Mouse (Mus musculus) retina, embryonic 14.5 days (tissue): ENCODE measurements around the gene Rnf152.

Experiments used
- DNase-seq: peaks from one replicate; pipeline ENCODE4 v3.0.0-alpha.2; 2015; ENCODE audit warnings: low spot score

The Rnf152 gene

DNA sequence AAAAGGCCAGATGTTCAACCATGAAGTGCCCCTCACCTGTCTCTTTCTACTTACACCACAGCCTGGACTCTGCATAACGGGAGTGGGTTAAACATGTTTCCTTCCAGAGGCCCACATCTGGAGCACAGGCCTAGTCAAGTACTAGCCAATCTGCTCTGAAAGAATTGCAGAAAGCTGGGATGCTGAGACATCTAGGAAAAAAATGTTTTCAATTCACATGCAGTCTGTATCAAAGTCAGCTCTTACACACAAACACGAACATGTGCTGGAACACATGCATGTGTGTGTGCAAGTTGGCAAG lies 44.0 kb downstream of the Rnf152 start:
- no peak for DNase-seq

DNA sequence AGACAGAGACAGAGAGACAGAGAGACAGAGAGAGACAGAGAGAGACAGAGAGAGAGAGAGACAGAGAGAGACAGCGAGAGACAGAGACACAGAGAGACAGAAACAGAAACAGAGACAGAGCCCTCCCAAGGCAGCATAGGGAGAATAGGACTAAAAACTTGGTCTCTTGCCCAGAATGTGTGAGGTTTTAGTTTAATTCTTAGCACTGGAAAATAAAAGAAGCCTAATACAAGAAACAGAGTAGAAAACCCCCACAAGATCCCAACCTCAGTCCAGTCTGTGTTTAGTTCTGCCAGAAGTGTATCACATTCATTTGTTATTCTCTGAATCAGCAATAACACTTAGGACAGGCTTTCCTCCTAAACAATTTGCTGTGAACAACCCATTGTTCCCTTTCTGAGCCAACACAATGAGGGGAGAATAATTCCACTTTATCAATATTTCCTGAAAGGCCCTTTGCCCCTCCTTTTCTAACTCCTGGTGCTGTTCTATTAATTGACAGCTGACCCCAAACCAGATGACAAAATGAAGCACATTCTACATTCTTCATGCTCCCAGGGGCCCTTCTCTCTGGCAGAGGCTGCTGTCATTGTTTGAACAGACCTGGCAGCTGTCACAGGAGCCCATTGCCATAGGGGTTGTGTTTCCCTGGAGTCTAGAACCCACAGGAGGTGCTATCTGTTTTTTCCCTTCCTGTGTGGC lies 44.5 kb downstream of the Rnf152 start:
- DNase-seq = peak; percentile 23

DNA sequence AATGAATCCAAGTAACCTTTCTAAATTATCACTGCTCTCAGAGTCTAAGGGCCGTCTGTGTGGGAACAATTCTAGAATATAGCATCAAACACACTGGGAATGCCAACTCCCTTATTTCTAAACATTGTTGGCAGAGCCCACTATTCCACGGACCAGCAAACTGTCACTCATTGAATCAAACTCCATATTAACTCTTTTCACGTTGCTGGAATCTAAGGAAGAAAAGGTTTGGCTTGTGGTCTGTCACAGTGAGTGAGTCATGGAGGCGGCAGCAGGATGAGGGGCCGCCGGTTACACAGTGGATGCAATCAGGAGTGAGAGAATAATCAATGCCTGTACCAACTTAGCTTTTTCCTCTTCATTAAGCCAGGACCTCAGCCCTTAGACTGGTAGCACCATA lies 54.3 kb downstream of the Rnf152 start:
- DNase-seq = no peak

DNA sequence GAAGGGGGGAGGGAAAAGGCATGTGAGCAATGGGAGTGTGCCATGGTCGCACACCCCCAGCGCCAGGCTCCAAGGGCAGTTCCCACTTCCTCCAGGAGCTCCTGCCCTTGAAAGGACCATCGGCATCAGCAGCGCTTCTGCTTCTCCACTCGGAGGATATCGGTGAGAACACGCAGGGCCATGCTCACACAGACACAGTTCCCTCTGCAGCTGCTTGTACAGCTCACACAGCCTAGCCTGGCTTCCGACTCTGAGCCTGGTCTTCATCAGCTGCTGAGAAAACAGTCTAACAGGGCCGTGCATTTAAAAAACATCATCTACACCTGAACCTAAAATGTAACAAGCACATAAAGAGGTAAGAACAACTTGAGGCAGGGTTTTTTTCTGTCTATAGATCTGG lies 54.7 kb downstream of the Rnf152 start:
- DNase-seq = no peak

DNA sequence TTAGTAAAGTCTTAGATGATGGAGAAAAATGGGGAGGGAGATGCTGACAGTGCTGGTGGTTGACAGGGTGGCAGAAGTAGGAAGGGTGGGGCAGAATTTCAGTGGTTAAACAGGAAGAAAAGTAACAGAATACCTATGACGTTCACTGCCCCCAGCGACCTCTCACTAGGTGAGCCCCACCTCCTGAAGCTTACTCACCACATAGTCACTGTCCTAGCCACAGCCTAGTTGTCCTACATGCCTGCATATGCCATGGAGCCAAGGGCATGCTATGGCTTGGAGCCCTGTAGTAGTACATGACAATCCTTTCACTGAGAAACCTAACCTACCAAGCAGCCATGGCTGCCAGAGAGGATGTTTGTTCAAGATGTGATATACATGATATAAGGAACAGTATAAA lies 64.7 kb downstream of the Rnf152 start:
- no peak for DNase-seq

DNA sequence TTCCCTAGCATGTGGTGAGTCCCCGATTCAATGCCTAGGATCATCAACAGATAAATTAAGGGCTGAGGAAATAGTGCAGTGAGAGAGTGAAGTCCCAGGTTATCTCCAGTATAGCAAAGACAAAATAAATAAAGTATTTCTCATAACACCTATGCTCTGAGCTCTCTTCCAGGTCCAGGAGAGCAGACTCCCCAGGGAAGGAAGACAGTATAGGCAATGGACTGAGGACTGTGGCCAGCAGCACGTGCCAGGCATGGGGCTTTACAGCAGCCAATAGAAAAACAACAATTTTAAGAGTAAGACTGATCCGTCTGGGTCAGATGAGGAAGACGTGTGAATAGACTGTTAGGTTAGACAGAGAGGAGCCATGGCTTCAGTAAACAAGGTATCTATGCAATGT lies 69.0 kb downstream of the Rnf152 start:
- DNase-seq = no peak

DNA sequence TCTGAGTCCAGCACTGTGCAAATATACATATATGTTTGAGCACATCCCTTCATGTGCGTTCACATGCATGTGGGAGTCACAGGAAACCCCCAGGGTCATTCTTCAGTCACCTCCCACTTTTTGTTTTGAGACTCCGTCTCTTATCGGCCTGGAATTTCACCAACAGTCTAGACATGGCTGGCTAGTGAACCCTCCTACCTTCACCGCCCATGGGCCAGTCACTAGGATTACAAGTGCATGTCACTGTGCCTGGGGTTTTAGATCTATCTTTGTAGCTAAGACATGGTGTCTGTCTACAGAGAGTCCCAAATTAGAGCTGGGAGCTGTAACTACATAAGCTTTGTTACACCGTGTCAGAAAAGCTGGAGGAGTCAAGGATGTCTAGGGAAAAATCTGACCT lies 69.6 kb downstream of the Rnf152 start:
- no peak for DNase-seq

DNA sequence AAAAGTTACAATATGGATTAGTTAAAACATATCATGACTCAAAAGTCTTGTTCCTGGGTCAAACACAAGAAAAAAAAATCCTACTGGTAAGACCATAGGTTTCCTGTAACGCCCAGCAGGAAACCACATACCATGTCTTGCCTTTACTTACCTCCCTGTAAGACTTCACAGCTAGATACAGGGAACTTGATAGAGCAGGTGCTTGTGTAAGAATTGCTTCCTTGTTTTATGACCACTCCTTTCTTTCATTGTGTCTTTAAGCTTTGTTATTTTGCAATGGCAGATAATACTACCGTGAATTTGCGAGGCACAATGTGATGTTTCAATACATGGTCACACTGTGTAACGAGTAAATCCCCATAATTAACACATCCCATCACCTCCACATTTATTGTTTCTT lies 71.5 kb downstream of the Rnf152 start:
- no peak for DNase-seq

DNA sequence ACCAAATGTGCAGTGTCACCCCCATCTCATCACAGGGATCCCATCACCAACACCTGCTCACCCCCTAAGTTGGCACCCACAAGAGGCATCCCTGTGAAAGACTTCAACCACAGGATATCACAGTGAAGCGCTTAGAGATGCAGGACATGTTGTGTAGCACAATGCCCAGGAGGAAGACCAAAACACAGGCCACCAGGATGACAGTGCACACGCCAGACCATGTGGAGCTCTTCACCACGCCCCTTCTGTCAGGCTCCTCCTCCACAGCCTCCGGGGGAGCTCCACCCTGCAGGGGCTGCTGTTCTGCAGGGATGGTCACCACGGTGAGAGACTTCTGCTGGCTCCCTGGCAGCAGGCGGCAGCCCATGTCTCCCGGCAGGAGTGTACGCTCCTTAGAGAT lies 72.4 kb downstream of the Rnf152 start:
- no peak for DNase-seq

DNA sequence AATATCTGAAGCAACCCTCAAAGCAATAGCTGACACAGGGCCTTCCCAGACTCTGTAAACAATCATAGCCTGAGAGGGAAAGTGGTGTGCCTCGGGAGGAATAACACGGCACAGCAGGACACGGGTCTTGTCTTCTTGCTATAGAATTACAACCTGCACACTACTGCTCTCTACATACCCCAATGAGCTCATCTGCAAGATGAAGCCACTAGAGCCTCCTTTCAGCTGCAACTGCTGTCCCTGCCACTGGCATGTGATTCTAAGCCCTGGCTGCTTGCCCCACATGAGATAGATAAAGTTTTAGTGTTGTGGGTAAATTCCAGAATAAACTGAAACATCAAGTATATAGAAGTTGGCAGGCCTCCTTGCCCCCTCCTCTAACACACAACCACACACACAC lies 75.2 kb downstream of the Rnf152 start:
- no peak for DNase-seq

DNA sequence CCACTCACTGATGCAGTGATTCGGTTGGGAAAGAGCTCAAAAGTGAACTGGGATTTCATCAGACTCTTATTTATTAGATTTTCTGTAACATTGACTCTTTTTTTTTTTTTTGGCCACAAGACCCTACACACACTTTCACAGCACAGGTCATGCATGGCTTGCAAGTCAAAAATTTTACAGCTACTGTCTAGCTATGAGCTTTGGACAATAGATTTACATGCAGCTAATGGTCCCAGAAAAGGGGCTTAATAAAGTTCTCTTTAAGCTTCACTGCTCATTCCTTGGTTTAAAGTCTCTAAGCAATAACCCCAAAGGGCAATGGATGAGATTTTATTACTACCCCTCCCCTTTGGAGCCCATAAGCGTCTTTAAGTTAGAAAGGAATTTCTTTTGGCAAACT lies 76.3 kb downstream of the Rnf152 start:
- no peak for DNase-seq

DNA sequence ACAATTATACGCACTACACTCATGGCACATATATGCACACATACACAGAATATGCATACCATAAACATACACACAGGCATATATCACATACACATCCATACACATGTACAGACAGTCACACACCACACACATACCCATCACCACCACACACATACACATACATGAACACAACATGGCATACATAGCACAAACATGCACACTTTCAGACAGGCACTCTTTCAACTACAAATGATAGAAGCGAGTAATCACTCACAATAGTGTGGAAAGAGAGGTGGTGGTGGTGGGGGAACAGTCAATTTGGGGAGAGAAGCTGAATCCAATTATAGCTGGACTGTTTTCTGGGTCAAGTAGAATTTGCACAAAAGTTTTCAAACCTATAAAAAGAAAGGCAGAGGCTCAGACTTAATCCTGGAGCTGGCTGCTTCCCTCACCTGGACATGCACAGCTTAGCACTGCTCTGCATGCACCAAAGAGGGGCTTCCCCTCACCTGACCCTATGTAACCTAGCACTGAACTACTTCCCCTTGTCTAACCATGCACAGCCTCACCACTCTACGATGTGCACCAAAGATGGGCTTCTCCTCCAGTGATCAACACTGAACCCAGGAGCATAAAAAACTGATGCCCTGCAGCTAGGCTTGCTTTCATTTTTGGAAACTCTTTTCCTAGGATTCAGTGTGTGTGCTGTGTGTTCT lies 81.9 kb downstream of the Rnf152 start:
- no peak for DNase-seq

DNA sequence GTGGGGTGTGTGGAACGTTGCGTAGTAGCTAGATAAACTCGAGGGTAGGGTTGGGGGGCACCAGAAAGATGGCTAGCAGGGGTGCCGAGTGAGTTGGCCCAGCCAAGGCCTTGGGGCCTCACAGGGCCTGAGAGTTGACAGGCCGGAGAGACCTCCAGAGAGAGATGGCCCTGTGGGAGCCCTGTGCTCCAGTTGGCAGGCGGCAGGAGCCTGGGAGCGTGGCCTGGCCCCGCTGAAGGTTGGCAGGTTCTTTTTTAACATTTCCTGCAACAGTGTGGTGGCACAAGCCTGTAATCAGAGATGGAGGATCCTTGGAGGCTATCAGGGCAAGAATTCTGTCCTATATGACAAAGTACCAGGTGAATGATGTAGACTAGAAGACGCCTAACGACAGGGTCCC lies 85.4 kb downstream of the Rnf152 start:
- DNase-seq = no peak

DNA sequence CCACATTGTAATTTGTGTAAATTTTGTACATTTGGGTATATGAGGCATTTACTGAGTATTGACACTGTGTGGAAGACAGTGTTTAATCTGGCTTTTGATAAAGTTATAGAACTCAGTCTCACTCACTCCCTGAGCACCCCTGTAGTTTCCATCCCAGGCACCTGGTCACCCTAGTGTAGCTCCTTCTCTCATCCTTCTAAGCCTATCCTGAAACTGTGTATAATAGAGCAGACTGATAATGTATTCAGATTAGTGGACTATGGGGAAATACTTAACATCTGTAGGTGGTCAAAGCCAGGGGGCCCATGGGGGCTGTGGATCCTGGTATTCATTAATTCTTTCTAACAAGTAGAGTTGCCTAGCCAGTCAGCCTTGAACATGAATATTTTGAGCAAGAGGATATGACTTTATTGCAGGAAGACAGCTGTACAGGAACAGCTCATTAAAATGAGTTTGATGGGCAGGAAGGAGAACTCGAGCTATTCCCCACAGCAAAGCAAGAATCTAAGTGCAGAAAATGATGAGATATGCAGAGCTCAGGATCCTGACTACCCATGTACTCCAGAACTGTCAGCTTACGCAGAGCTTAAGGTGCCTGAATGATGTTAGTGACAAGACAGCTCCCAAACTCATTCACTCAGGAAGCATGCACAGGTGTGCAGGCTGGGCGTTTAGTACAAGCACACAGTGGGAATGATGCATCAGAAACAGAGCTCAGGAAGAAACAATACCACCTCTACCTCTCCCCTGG lies 93.1 kb downstream of the Rnf152 start:
- DNase-seq = no peak

DNA sequence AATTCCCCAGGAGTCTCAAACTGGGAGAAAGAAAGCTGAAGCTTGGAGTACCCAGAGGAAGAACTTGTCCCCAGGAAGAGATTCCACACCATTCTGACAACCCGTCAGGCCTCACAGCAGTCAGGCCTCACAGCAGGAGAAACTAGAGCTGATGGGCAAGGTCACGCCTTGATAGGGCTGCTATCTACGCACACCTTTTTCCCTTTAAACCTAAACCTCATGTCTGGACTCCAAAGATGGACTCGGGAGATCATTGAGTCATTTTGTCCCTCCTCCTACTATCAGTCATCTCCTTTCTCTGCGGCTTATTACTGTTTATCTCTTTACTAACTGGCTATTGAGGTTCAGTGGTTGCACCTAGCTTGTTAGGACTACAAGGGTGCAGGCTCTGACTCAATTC lies 96.3 kb downstream of the Rnf152 start:
- no peak for DNase-seq

DNA sequence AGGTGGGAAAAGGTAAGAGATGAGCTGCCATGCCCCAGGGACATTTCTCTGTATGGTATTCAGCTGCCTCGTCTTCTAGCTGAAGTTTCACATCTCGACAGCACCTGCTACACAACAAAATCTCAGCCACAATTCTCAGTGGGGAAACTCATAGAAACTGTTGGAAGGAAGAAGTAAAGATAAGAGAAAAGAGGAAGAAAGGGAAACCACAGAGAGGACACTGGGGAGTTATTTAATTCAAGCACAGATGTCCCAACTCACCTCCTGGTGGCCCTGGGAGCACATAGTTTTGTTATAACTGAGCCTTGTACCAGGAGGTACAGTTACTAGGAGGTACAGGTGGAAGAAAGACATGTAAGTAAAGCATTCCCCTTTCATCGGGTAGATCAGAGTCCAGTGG lies 99.3 kb downstream of the Rnf152 start:
- DNase-seq = no peak

DNA sequence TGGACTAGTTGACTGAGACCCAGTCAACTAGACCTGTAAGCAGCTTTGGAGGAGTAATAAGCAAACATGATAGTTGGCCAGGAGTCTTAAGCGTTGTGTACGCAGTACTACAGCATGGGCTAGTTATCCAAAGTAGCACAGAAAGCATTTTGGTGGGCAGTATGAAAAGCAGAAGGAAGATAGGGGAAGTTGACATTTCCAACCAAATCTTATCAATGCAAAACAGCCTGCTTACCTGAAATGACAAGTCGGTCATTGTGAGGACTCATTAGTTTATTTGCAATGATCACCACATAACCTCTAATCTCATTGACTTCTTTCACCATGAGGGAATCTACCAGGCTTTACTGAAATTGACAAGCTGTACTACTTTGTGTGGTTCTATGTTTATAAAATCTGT lies 107.3 kb downstream of the Rnf152 start:
- no peak for DNase-seq

DNA sequence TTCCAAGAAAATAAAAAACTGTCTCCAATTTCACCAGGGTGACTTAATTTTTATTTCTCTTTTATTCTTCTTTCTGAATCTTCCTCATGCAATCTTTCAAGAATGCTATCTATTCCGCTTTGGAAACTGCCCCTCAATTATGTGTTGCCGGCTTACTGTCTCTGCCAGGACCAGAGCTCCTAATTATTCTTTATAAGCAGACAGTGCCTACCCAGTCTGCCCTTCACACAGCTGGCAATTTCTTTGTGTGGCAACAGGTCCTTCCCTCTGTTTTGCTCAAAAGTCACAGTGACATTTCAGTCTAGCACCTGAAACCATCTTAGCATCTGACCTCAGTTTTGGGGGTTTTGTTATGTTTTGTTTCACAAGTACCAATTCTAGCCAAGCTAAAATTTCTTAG lies 109.9 kb downstream of the Rnf152 start:
- no peak for DNase-seq

DNA sequence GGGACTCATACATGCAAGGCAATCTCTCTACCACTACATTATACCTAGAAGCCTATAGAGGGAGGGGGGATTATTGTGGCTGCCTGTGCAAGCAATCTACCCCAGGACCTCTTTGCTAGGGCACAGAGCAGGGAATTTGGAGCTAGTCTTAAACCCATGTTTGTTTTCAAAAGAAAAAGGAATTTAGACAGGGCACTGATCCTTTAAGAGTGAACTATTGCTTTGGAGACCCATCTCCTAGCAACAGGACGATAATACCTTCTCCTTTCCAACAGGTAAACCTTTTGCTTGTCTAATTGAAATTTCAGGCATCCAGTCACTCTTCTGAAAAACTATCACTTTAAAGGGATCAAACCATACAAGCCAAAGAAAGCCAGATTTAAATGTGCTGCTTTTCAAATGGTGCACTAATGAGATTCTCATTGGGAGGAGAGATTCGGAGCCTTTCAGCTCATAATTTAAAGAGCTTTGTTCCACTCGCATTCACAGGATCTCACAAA lies 110.4 kb downstream of the Rnf152 start:
- DNase-seq = no peak

DNA sequence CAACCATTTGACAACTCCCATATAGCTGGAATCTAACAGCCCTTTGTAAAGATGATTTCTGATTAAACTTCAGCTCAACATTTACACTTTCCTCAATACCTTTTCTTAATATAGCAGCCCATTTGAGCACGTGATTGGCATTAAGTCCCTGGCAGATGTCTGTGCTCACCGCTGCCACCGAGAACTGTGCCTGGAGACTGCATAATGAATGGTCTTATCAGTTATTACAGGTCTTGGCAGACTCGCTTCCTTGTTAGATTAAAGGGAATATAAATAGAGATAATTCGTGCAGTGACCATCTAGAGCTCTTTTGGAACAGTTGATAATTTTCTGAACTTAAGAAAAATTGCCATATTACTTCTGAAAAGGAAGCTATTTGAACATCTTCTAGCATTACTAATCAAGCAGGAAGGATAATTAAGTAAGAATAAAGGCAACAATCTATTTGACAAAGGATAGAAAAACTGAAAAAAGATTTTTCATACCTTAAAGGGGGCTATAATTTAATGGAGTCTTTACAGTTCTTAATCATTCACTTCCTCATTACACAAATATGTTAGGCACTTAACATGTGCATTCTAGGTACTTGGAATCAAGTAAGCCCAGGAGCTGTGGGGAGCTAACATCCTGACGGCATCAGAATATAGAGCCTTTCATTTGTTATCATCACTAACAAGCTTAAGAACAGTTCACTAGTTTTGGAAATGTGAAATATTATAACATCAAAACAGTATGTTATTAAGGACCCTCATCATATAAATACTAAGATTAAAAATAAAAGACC lies 113.0 kb downstream of the Rnf152 start:
- DNase-seq = no peak

DNA sequence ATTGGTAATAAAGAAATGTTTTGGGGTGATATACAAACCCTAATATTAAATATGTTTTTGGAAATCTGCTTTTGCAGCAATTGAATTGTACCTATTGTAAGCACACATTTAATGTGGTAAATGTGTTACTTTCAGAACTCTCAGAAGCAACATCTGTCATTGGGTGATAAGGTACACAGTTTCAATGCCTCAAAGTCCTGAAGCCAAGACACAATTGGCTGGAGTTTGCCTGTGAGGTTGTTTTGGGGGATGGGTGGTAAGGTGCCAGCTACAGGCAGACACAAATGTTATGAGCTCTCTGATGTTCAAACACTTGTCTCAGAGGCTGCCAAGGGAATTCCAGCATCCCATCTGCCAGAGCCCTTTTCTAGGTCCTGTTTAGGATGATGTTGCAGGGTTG lies 116.3 kb downstream of the Rnf152 start:
- no peak for DNase-seq
